Mouse (Mus musculus) bone marrow macrophage, adult 2 months (primary cell): ENCODE measurements around the gene Hs3st2. TPM values are rescaled to one million over a fixed set of nuclear protein-coding genes. Genes with fewer than 3 reads are reported as not detected.
"Not testable (repeated sequence)": the region's sequence is repeated elsewhere in the genome, so short reads cannot be mapped to it uniquely, and the experiment has no call there.

Source experiments
- H3K27ac ChIP-seq: 2 replicates; pipeline ENCODE4 v1.5.1; 2012; ENCODE audit warnings: low read depth, low read length; ENCODE audit not compliant: insufficient read depth
- H3K4me1 ChIP-seq: 2 replicates; pipeline ENCODE4 v1.6.1; 2012; ENCODE audit warnings: low read length; ENCODE audit not compliant: control insufficient read depth, insufficient read depth
- H3K4me3 ChIP-seq: 2 replicates; pipeline ENCODE4 v1.5.1; 2012; ENCODE audit warnings: mild to moderate bottlenecking, low read length, moderate library complexity; ENCODE audit not compliant: insufficient read depth
- CTCF ChIP-seq: IDR thresholded peaks from 2 replicates; pipeline ENCODE4 v1.5.1; 2012; ENCODE audit warnings: low read depth, mild to moderate bottlenecking, low read length, moderate library complexity
- POLR2A ChIP-seq: IDR thresholded peaks from 2 replicates; pipeline ENCODE4 v1.6.1; 2012; ENCODE audit warnings: mild to moderate bottlenecking, low read depth, low read length, borderline replicate concordance
- polyA plus RNA-seq: library from polyadenylated mRNA; stranded (reverse); fragments of >200 nt; gene quantifications from 2 replicates; pipeline ENCODE4 v1.2.4, GENCODE M21; 2012; ENCODE audit not compliant: missing spikeins, insufficient read depth, insufficient read length

Hs3st2 gene
- not detected in 2 replicates for polyA plus RNA-seq

GRCm38 (mm10) chr7:121391225-121391983, at the start of gene Hs3st2:
Gene Hs3st2, plus strand, starts transcription at chr7:121391859.
- Histone ChIP-seq H3K4me1 (no peaks in the 10 kb centered on the region), H3K27ac (no peak within 1 kb of the TSS), H3K4me3 (no peak within 1 kb of the TSS)
- TF ChIP-seq POLR2A (no peak), CTCF (peak; percentile 48)

DNA sequence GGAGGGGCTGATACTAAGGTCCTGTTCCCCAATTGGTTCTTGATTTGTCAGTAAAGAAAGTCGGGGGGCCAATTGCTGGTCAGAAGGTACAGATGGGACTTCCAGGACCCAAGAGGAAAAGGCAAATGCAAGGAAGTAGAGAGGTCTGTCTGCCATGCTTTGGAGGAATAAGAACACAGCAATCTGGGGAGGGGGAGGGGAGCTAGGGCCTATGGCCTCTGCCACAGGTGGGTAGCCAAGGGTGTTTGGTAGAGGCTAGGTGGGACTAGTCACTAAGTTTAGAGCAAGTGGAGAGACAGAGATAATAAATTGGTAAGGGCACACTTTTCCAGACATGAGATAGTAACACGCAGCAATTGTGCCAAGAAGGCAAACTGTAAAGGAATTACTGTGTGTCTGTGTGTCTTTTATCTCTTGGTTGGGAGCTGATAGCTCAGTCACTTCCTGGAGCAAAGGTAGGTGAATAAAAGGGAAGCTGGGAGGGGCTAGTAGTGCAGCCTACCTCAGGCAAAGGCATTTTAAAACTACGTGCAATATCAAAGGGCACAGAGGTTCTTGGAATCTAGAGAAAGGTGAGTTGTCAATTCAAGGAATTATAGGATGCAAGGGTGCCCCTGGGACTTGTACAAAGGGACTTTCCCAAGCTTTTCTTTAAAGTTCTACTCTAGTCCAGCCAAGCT, 43.2 kb upstream of the Hs3st2 start:
- H3K4me3 ChIP-seq = no peak overlapping the region
- TF ChIP-seq POLR2A (no peak), CTCF (no peak)

DNA sequence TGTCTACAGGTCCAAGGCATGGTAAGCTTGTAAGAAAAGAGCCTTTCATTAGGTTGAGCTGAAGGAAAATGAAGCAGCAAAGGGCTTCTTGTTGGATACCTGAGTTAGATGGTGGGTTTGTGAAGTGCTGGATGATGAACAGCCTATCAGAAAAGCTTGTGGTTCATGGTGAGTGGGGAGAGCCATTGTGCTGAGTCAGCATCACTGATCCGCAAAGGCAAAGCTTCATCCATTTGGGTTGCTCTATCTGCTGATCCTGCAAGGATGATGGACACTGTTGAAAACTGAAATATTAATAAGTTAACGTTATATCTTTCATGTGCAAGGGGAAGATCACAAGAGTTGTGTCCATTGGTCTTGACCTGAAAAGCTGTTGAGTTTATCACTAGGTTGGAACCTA, 40.0 kb upstream of the Hs3st2 start:
- TF ChIP-seq POLR2A (no peak), CTCF (no peak)
- H3K27ac ChIP-seq = no peak overlapping the region
- no peak overlapping the region for H3K4me3 ChIP-seq
- peaks cover 3% of the 10 kb centered on the region; the same call in 1 of the 2 replicates for H3K4me1 ChIP-seq

More for the DNA sequence above, 43.2 kb upstream of the Hs3st2 start:
- no peak overlapping the region for H3K27ac ChIP-seq
- peaks cover 3% of the 10 kb centered on the region; the same call in 1 of the 2 replicates for H3K4me1 ChIP-seq

DNA sequence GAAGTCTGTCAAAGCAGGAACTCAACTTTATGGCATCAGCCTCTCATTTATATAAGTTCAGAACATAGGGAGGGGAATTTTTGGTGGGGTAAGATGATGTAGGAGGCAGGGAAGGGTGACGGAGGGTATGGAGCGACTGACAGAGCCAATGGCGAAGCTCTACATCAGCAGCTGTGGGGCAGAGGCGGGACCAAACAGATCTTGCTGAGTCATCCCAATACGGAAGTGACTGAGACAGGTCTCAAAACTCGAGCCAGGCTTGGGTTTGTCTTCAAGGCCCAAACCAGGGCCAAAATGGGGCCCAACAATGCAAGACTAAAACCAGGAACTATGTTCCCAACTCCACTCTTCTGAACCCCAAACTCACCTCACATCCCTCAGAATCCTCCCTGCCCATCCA, 30.2 kb upstream of the Hs3st2 start:
- H3K4me3 ChIP-seq, H3K4me1 ChIP-seq, H3K27ac ChIP-seq: not testable (repeated sequence)

GRCm38 (mm10) chr7:121365584-121365983, 26.1 kb upstream of the Hs3st2 start:
- TF ChIP-seq CTCF = no peak
- TF ChIP-seq POLR2A = no peak
- Histone ChIP-seq H3K27ac (no peak overlapping the region), H3K4me3 (no peak overlapping the region), H3K4me1 (no peaks in the 10 kb centered on the region)

- no peak overlapping the region for H3K4me3 ChIP-seq
- no peaks in the 10 kb centered on the region for H3K4me1 ChIP-seq
- H3K27ac ChIP-seq = no peak overlapping the region
- no peak for TF ChIP-seq POLR2A
- no peak for TF ChIP-seq CTCF
Measured at GRCm38 (mm10) chr7:121367185-121367584, 24.5 kb upstream of the Hs3st2 start.

GRCm38 (mm10) chr7:121371990-121372389, 19.7 kb upstream of the Hs3st2 start:
- H3K4me1 ChIP-seq = no peaks in the 10 kb centered on the region
- H3K27ac ChIP-seq = no peak overlapping the region
- TF ChIP-seq POLR2A = no peak
- TF ChIP-seq CTCF = no peak
- H3K4me3 ChIP-seq = no peak overlapping the region

- Histone ChIP-seq H3K27ac (no peak overlapping the region), H3K4me3 (no peak overlapping the region), H3K4me1 (no peaks in the 10 kb centered on the region)
- TF ChIP-seq CTCF = no peak
- no peak for TF ChIP-seq POLR2A
Measured at GRCm38 (mm10) chr7:121375456-121375855, 16.2 kb upstream of the Hs3st2 start.

GRCm38 (mm10) chr7:121378942-121379341, 12.7 kb upstream of the Hs3st2 start:
- Histone ChIP-seq H3K4me1 (no peaks in the 10 kb centered on the region), H3K4me3 (no peak overlapping the region), H3K27ac (no peak overlapping the region)
- TF ChIP-seq CTCF = no peak
- no peak for TF ChIP-seq POLR2A
